Mouse (Mus musculus) Patski (cell line): Measurements from ENCODE around the gene Slc7a8. TPM values are rescaled to one million over a fixed set of nuclear protein-coding genes. Genes with fewer than 3 reads are reported as not detected.
A peak's percentile ranks its signal among the peaks of the same experiment; 100 is the strongest.

Experiments used
- ATAC-seq: fragments of 100-300 bp; one replicate; pipeline ENCODE4 v1.8.0; 2021
- CTCF ChIA-PET: fragments of 350-600 bp; sonication (Branson Sonifier 250); formaldehyde crosslinking; loops from one replicate; lab custom pipeline; 2022; ENCODE audit warnings: inconsistent platforms; lab: Charles Lee
- POLR2A ChIA-PET: fragments of 350-600 bp; sonication (Branson Sonifier 250); formaldehyde crosslinking; loops from one replicate; lab custom pipeline; 2022; ENCODE audit warnings: antibody characterized with exemption, inconsistent platforms; lab: Charles Lee
- DNase-seq: peaks from one replicate; pipeline ENCODE4 v3.0.0-alpha.2; 2011; ENCODE audit warnings: low read depth, low spot score
- H3K27me3 ChIP-seq: fragments of 371-371 bp; one replicate; pipeline ENCODE4 v1.5.1; 2021
- CTCF ChIP-seq: fragments of 100-300 bp; IDR thresholded peaks from one replicate; pipeline ENCODE4 v1.5.1; 2021
- in situ Hi-C: fragments of 300-500 bp; cut with MboI; formaldehyde crosslinking; loops from 3 replicates; pipeline ENCODE4 v1.11.1; 2018; ENCODE audit warnings: low pct_unique_long_range_greater_than_20kb, mixed read lengths
- polyA plus RNA-seq: library from polyadenylated mRNA; unstranded; gene quantifications from one replicate; pipeline ENCODE4 v1.2.3, GENCODE M21; 2021

Gene Slc7a8
- 0.04 TPM for polyA plus RNA-seq

GRCm38 (mm10) chr14:54781610-54782365, at the start of gene Slc7a8:
Gene Slc7a8, minus strand, starts transcription at chr14:54781946.
- no peak for DNase-seq
- POLR2A ChIA-PET: no interaction called here
- TF ChIP-seq CTCF: no peak
- in situ Hi-C loops: loop anchor here (5.0 kb wide), 1 partner anchor 64 kb away; no protein-coding TSS in a partner anchor
- no peak for ATAC-seq
- CTCF ChIA-PET: no interaction called here
- H3K27me3 ChIP-seq: peaks cover 18% of the 10 kb centered on the region

- in situ Hi-C loops: no loop called here
- no peak for TF ChIP-seq CTCF
- peaks cover 18% of the 10 kb centered on the region for H3K27me3 ChIP-seq
- ATAC-seq (no peak), DNase-seq (no peak)
- ChIA-PET CTCF (no interaction called here), POLR2A (no interaction called here)
Observed at GRCm38 (mm10) chr14:54823716-54824115, 42.0 kb upstream of the Slc7a8 start.

DNA sequence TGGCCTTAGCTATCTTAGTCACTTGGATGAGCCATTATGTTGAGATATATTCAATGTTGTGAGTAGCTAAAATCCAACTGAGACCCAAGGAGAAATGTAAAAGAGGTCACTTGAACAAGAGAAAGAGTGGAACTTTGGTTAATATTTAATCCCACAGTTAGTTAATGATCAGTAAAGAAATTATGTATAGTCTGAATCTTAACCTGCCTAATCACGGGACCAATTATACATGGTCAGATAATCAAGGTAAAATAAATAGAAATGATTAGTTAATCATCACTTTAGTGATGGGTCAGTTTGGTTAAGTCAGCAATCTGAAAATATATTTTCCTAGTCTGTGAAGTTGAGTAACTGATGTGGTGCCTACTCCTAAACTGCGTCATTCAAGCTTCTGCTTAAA, 40.6 kb upstream of the Slc7a8 start:
- CTCF ChIA-PET: interaction anchor here (1.0 to 1.1 kb wide), 2 partner anchors 22 to 36 kb away, joined by 3 to 4 read pairs; no protein-coding TSS in a partner anchor
- TF ChIP-seq CTCF: no peak
- POLR2A ChIA-PET: no interaction called here
- in situ Hi-C loops: no loop called here
- ATAC-seq (no peak), DNase-seq (no peak)
- peaks cover 22% of the 10 kb centered on the region for H3K27me3 ChIP-seq

- ATAC-seq (no peak), DNase-seq (no peak)
- CTCF ChIA-PET: interaction anchor here (0.6 to 1.6 kb wide), 3 partner anchors 32 to 105 kb away, joined by 3 to 4 read pairs (median 4); partner anchors contain the start of gene Cebpe
Observed at GRCm38 (mm10) chr14:54817791-54818190, 36.0 kb upstream of the Slc7a8 start.

DNA sequence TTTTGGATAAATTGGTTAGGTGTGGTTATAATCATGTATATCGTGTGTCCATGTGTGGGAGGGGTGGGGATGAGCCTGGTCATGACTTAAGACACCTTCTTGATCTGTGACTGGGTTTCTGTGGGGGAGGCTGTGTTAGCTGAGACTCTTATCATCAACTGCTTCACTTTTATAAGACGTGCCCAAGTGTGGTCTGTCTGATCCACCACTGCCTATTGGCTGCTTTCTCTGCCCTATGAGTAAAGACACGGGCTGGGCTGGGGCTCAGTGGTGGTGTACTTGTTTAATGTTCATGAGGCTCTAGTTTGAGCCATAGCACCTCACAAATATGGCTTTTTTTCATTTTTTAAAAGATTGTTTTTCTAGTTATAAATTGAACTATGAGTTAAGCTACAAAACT, 34.0 kb upstream of the Slc7a8 start:
- in situ Hi-C loops: no loop called here
- TF ChIP-seq CTCF: no peak
- DNase-seq (no peak), ATAC-seq (no peak)
- CTCF ChIA-PET: no interaction called here
- peaks cover 21% of the 10 kb centered on the region for H3K27me3 ChIP-seq
- POLR2A ChIA-PET: no interaction called here

More at GRCm38 (mm10) chr14:54817791-54818190, 36.0 kb upstream of the Slc7a8 start:
- in situ Hi-C loops: no loop called here
- TF ChIP-seq CTCF: peak; percentile 74
- POLR2A ChIA-PET: interaction anchor here (0.6 kb wide), 1 partner anchor 16 kb away, joined by 4 read pairs; no protein-coding TSS in a partner anchor
- H3K27me3 ChIP-seq: peaks cover 21% of the 10 kb centered on the region

DNA sequence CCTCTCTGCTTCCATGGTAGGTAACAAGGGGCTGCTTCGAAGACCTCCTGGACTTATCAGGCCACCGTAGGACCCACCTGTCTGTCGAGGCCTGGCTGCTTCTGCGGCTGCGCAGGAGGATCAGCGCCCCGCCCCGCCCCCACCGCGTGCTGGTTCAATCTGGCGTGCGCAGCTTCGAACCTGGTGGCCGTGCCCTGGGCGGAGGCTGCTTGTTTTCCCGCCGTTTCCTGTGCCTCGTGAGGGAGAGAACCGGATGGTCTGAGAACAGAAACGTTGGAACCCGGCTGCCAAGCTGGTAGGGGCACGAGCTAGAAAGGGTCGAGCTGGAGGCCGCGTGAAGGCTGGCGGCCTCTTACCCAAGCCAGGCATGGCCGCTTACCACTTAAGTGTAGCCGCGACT, 32.2 kb upstream of the Slc7a8 start, which contains the start of gene Rnf212b:
Gene Rnf212b, plus strand, starts transcription at position 151 of the 400 bp plus-strand sequence.
- CTCF ChIA-PET: no interaction called here
- no peak for TF ChIP-seq CTCF
- POLR2A ChIA-PET: no interaction called here
- peaks cover 19% of the 10 kb centered on the region for H3K27me3 ChIP-seq
- in situ Hi-C loops: no loop called here
- DNase-seq (no peak), ATAC-seq (no peak)

DNA sequence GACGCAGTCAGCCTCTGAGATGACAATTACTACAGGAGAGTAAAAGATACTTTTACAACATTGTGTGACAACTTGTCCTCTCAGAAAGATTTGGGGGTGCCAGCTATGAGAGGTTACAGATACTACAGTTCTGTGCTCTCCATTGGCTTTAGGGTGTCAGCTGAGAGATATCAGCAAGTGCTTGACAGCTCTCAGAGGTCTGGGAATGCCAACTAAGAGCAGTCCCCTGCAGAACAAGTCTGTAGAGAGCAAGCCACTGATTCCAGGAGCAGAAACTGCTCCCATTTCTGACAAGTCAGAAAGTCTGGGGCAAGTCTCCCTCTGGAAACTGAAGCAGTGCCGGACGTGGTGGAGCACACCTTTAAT, 27.9 kb upstream of the Slc7a8 start:
- no peak for DNase-seq
- POLR2A ChIA-PET: no interaction called here
- in situ Hi-C loops: no loop called here
- no peak for ATAC-seq
- TF ChIP-seq CTCF: no peak
- CTCF ChIA-PET: interaction anchor here (1.1 kb wide), 1 partner anchor 95 kb away, joined by 3 read pairs; no protein-coding TSS in a partner anchor
- peaks cover 4% of the 10 kb centered on the region for H3K27me3 ChIP-seq

- ATAC-seq (no peak), DNase-seq (no peak)
- ChIA-PET CTCF (interaction anchor here (1.1 kb wide), 1 partner anchor 94 kb away, joined by 3 read pairs; no protein-coding TSS in a partner anchor), POLR2A (no interaction called here)
- no peak for TF ChIP-seq CTCF
- in situ Hi-C loops: no loop called here
- peaks cover 4% of the 10 kb centered on the region for H3K27me3 ChIP-seq
Observed at GRCm38 (mm10) chr14:54808718-54809667, 27.2 kb upstream of the Slc7a8 start.

GRCm38 (mm10) chr14:54806124-54806523, 24.4 kb upstream of the Slc7a8 start:
- CTCF ChIA-PET: no interaction called here
- peaks cover 4% of the 10 kb centered on the region for H3K27me3 ChIP-seq
- ATAC-seq (no peak), DNase-seq (no peak)
- POLR2A ChIA-PET: no interaction called here
- TF ChIP-seq CTCF: no peak
- in situ Hi-C loops: no loop called here

- ChIA-PET CTCF (no interaction called here), POLR2A (no interaction called here)
- no peak for DNase-seq
- no peak for ATAC-seq
- TF ChIP-seq CTCF: no peak
- H3K27me3 ChIP-seq: peaks cover 12% of the 10 kb centered on the region
- in situ Hi-C loops: no loop called here
Observed at GRCm38 (mm10) chr14:54802428-54802827, 20.7 kb upstream of the Slc7a8 start.
